Mouse (Mus musculus) WW6 (cell line): ENCODE results near the gene Gnb1.
"Not testable (repeated sequence)": the region's sequence is repeated elsewhere in the genome, so short reads cannot be mapped to it uniquely, and the experiment has no call there.

Experiments used
- DNase-seq: peaks from one replicate; pipeline ENCODE4 v3.0.0-alpha.2; 2013; ENCODE audit warnings: low read depth, low spot score

Gnb1 gene

DNA sequence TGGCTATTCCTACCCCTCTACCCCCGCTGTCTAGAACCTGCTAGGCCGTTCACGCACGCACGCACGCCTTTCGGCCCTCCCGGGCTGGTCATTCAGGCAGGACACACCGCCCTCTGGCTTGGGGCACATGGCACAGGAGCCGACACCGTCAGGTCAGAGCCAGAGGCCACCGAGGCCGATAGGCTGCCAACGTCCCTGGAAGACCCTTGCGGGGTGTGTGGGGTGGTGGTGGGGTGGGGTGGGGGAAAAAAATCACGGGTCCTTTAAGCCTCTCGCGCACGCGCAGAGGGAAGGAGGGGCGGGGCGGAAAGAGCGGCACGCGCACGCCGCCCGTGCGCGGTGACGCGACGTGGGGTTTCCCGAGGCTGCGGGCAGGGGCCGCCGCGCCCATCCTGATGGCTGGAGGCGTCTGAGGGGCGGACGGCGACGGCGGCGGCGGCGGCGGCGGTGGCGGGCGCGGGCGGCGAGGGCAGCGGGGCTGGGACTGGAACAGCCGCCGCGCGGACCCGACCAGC lies at the start of gene Gnb1:
Gene Gnb1 (plus strand): TSS at position 372 of the 515 bp plus-strand sequence.
- peak; percentile 66 for DNase-seq

GRCm38 (mm10) chr4:155442808-155443207 lies 48.4 kb upstream of the Gnb1 start:
- DNase-seq: no peak

- no peak for DNase-seq
Measured at GRCm38 (mm10) chr4:155451597-155451996, 39.6 kb upstream of the Gnb1 start.

DNA sequence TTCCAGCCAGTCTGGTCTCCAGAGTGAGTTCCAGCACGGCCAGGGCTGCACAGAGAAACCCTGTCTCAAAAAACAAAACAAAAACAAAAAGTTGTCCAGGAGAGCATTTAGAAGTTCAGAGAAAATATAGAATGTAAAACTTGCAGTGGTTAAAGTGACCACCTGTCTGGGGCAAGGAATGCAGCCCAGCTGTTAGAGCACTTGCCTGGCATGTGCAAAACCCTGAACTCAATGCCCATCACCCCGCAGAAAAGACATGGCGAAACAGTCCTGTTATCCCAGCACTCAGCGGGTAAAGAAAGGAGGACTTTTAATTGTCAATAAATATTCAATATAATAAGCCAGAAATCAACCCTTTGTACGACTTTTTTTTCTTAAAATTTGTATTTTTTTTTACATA lies 32.6 kb upstream of the Gnb1 start:
- no peak for DNase-seq

GRCm38 (mm10) chr4:155463050-155463449 lies 28.1 kb upstream of the Gnb1 start:
- no peak for DNase-seq

GRCm38 (mm10) chr4:155463611-155464010 lies 27.6 kb upstream of the Gnb1 start:
- DNase-seq: no peak

GRCm38 (mm10) chr4:155464061-155464460 lies 27.1 kb upstream of the Gnb1 start:
- no peak for DNase-seq

DNA sequence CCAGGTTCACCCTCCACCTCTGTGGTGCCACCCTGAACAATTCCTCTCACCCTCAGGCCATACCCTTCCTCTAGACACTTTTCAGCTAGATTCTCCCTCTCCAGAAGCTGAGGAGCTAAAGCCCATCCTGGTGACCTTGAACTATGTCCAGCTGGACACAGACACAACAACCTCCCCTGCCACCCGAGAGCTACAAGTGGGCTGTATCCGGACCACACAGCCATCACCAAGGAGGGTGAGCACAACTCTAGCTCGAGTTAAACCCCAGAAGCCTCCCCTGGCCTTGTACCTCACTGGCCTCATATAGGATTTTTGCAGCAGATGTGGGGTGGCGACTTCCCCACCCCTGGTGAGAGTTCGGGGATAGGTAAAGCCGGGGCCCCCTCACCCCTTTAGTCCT lies 25.6 kb upstream of the Gnb1 start:
- DNase-seq: no peak

- DNase-seq: no peak
Measured at GRCm38 (mm10) chr4:155466080-155466479, 25.1 kb upstream of the Gnb1 start.

DNA sequence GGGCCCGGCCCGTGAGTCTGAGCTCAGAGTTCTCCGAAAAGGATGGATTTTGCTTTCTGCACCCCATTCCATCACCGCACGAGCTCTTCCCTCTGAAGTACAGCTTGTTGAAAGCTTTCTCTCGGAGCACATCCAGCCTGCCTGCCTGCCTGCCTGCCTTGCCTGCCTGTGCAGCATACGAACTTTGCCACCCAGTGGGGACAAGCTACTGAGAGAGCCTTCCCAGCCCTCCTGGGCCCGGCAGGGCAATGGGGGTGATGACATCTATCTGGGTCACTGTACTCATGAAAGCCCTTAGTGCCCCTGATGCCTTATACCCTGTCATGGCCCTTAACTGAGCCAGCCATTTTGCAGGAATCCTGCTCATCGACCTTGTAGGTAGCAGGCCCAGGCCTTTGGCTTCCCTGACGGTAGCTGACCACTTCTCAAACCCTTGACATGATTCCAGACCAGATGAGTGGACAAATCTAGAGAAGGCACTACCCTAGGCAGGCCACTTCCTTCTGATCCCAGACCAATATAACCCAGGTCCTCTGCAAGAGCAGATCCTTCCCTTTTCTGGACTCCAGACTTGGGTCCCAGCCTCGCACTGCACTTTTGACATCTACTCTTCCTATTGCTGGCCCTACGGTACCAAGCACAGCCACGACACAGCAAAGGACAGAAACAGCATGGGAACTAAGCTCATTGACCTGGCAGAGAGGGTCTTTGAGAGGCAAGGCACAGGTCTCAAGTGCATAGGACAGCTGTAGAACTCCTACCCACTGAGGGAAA lies 23.7 kb upstream of the Gnb1 start:
- DNase-seq: no peak

DNA sequence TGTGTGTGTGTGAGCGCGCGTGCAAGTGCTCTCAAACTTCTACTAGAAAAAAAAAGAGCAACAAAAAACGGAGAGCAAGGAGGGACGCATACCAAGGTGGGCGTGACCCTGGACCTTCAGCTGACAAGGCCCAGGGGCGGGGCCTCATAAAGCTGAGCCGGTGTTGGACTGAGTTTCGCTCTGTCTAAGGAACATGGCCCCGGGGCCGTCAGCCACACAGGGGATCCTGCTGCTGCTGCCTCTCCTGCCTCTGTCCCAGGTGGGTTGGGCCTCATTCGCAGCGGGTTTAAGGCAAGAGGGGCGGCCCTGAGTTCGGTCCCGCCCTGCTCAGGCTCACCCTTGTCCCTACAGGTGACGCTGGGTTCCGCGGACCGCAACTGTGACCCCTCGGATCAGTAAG lies 22.2 kb upstream of the Gnb1 start, which contains the start of gene Tmem52:
Gene Tmem52 (plus strand): TSS at position 163 of the 400 bp plus-strand sequence.
- peak; percentile 77 for DNase-seq

DNA sequence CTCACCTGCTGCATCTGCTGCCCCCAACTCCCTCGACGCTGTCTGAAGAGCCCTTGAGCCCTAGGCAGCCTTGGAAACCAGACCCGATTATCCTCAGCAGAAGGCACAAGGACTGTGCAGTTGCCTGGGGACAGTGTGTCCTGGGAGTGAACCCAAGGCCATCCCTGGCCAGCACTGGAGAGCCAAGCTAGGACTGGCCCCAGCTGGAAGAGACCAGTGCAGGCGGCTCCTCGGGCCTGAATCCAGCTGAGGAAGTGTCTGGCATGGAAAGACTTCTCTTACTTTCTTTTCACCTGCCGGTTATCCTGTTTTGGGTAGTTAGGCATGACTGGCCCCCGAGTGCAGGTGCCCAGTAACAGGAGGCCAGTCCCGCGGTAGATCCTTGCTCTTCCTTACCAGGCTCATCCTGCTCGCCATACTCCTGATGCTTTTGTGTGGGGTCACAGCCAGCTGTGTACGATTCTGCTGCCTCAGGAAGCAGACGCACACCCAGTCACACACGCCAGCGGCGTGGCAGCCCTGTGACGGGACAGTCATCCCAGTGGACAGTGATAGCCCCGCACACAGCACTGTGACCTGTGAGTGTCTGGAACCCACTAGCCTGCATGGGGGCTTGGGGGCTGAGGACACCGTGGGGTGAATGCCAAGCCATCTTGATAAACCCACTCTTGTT lies 21.4 kb upstream of the Gnb1 start:
- no peak for DNase-seq

- DNase-seq: no peak
Measured at GRCm38 (mm10) chr4:155470263-155470953, 20.8 kb upstream of the Gnb1 start.

- DNase-seq: no peak
Measured at GRCm38 (mm10) chr4:155470997-155471396, 20.2 kb upstream of the Gnb1 start.

DNA sequence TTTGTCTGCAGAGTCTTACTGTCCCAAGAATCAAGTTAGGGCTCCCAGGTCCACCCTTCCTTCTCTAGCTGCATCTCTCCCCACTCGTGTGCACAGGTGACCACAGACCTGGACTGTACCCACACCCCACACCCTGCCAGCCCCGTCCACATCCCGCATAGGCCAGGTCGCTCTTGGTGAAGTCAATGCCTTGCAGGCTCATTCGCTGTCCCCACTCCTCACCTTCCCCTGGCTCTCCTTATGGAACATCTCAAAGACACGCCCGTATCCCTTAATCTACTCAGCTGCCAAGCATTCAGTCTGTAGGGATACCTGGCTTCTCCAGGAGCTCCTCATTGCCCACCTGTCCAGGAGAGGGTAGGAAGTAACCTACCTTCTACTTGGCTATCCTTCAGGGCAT lies 19.8 kb upstream of the Gnb1 start:
- no peak for DNase-seq

- no peak for DNase-seq
Measured at GRCm38 (mm10) chr4:155472716-155473290, 18.4 kb upstream of the Gnb1 start.

- DNase-seq: no peak
Measured at GRCm38 (mm10) chr4:155473319-155473718, 17.8 kb upstream of the Gnb1 start.

GRCm38 (mm10) chr4:155473796-155474195 lies 17.4 kb upstream of the Gnb1 start:
- DNase-seq: not testable (repeated sequence)

GRCm38 (mm10) chr4:155481381-155482124 lies 9.6 kb upstream of the Gnb1 start:
- DNase-seq: peak; percentile 58

DNA sequence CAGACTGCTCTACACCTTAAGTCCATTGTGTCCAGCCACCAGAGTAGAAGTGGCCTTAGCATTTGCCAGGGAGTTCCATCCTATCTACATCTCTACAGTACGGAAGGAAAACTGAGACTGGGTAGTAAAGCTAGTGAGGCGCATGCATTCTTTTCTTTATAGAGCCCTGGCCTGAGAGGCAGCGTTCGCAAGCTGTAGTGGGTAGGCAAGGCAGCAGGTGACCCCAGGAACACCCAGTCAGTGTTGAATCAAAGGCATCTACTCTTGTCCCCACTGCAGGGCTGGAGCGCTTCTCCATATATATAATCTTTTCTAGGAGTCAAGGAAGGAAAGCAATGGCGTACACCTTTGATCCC lies 9.1 kb upstream of the Gnb1 start:
- no peak for DNase-seq
